Mouse (Mus musculus): ENCODE data around the gene Creb3. TPM values are rescaled to one million over a fixed set of nuclear protein-coding genes. Genes with fewer than 3 reads are reported as not detected.
"Not testable (repeated sequence)": the region's sequence is repeated elsewhere in the genome, so short reads cannot be mapped to it uniquely, and the experiment has no call there.

Creb3 gene
- polyA plus RNA-seq, 1 experiment from 2014 or later = 57.2 TPM

DNA sequence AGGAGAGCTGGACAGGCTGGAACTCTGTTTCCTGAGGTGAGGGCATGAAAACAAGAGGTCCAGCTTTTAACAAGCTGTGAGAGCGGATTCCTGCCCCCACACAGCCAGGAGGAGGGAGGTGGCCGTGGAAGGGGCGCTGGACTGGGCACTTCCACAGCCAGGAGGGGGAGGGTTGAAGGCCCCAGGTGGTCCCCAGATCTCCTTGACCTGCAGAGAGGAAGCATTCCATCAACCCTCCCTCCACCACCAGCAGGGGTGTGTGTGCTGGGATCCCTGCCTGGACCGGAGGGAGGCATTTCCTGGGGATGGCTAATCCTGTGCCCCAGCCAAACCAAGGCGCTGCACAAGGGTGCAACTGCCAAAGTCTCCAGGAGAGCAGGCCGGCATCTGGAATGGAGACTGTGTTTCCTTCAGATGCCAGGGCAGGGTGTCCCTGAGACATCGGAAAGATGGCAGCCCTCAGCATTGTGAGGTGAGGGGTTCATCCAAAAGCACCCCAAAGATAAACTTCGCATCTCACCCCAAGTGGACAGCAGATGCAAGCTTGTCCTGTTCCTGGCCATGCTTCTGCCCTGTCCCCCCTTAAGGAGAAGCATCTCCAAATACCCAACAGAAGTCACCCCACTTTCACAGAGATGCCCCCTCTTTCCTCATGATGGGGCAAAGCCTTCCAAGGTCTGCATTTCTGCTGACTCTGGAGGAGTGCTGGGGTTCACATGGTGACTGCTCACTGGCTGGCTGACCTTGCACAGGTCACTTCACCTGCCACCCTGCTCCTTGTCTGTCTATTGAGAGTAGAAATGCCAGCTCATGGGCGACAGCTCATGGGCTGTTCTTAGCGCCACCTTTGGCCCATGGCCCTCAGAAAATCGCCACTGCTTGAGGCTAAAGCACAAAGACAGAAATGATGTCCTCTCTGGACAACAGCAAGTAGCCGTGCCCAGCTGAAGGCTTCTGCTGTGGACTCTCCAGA lies 22.6 kb downstream of the Creb3 start, which contains the start of gene Msmp:
TSS of gene Msmp (minus strand) at position 51 of the 973 bp plus-strand sequence.
- Histone ChIP-seq H3K27me3 (replicated peaks) (no peaks in the 10 kb centered on the region), H3K4me3 (no peak within 1 kb of the TSS), H3K4me1 (replicated peaks) (peaks cover 33% of the 10 kb centered on the region), H3K27ac (ENCODE audit: poor library complexity, severe bottlenecking) (no peak within 1 kb of the TSS), H3K9ac (no peak within 1 kb of the TSS), H3K9me3 (replicated peaks) (no peaks in the 10 kb centered on the region), H3K4me2 (no peak within 1 kb of the TSS), H3K36me3 (peaks cover 41% of the 10 kb centered on the region)
- WGBS = 55% methylated on average over 12 of the region's 12 CpGs
- ATAC-seq (ENCODE audit: insufficient number of reproducible peaks, low FRiP score) = no peak

DNA sequence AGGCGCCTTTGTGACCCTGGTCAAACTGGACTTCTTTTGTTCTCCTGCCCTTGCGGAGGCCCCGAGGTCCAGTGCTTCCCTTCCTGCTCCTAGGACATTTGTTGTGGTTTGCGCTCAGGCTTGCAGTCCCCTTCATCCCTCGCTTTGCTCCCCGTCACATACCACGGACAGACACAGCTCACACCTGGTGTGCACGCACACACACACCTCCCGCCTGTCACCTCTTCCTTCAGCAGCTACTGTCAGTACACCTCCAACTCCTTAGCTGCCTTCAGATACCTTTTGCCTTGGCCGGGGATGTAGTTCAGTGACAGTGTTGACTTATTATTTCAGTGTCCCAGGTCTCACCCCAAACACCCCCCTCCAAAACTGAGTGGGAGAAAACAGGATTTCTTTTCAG lies 23.6 kb downstream of the Creb3 start:
- no peak overlapping the region for H3K4me2 ChIP-seq
- peaks cover 35% of the 10 kb centered on the region for H3K36me3 ChIP-seq
- WGBS = 48% methylated on average over 10 of the region's 10 CpGs
- no peaks in the 10 kb centered on the region for H3K27me3 ChIP-seq (replicated peaks)
- peaks cover 30% of the 10 kb centered on the region for H3K4me1 ChIP-seq (replicated peaks)
- H3K4me3 ChIP-seq = no peak overlapping the region
- no peaks in the 10 kb centered on the region for H3K9me3 ChIP-seq (replicated peaks)
- no peak overlapping the region for H3K27ac ChIP-seq (ENCODE audit: poor library complexity, severe bottlenecking)
- H3K9ac ChIP-seq = no peak overlapping the region
- no peak for ATAC-seq (ENCODE audit: insufficient number of reproducible peaks, low FRiP score)

DNA sequence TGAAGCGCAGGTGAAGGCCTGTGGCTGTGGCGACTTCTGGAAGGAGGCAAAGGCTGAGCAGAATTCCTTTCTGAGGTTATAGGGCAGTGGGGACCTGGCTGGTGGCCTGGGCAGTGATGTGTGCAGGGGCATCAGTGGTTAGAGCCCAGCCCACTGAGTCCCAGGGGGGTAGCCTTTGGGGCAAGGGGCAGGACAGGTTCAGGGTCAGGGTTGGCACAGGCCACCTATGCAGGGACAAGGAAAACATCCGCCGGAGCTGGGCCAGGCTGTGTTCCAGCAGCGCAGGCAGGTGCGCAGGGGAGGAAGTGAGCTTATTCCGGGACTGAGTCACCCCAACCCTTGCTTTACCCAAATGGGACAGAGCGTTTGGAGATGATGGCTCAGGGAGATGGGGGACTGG lies 24.3 kb downstream of the Creb3 start:
- Histone ChIP-seq H3K9me3 (replicated peaks) (no peaks in the 10 kb centered on the region), H3K4me2 (no peak overlapping the region), H3K4me1 (replicated peaks) (peaks cover 30% of the 10 kb centered on the region), H3K36me3 (peaks cover 27% of the 10 kb centered on the region), H3K27ac (ENCODE audit: poor library complexity, severe bottlenecking) (no peak overlapping the region), H3K9ac (no peak overlapping the region), H3K27me3 (replicated peaks) (no peaks in the 10 kb centered on the region), H3K4me3 (no peak overlapping the region)
- no peak for ATAC-seq (ENCODE audit: insufficient number of reproducible peaks, low FRiP score)
- WGBS = 60% methylated on average over 8 of the region's 8 CpGs

DNA sequence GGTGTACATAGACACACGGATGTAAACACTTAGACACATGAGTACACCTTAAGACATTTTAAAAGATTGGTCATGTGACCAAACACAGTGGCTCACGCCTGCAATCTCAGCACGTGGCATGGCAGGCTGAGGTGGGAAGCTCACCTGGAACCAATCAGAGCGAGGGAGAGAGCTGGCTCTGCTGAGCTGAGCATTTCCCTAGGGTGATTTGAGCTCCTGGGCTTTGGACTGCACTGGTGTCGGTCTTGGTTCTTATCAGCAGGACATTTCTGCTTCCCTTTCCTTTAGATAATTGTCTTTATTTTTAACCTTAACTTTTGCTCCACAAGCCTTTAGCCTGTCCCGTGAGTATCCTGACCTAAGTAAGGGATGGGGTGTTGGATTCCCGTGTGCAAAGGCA lies 25.5 kb downstream of the Creb3 start:
- 24% methylated on average over 7 of the region's 7 CpGs for WGBS
- peak; percentile 31 for ATAC-seq (ENCODE audit: insufficient number of reproducible peaks, low FRiP score)
- no peaks in the 10 kb centered on the region for H3K27me3 ChIP-seq (replicated peaks)
- H3K4me1 ChIP-seq (replicated peaks) = peaks cover 30% of the 10 kb centered on the region
- H3K9ac ChIP-seq = no peak overlapping the region
- H3K9me3 ChIP-seq (replicated peaks) = no peaks in the 10 kb centered on the region
- H3K4me2 ChIP-seq = no peak overlapping the region
- no peak overlapping the region for H3K4me3 ChIP-seq
- no peak overlapping the region for H3K27ac ChIP-seq (ENCODE audit: poor library complexity, severe bottlenecking)
- H3K36me3 ChIP-seq = peaks cover 15% of the 10 kb centered on the region

DNA sequence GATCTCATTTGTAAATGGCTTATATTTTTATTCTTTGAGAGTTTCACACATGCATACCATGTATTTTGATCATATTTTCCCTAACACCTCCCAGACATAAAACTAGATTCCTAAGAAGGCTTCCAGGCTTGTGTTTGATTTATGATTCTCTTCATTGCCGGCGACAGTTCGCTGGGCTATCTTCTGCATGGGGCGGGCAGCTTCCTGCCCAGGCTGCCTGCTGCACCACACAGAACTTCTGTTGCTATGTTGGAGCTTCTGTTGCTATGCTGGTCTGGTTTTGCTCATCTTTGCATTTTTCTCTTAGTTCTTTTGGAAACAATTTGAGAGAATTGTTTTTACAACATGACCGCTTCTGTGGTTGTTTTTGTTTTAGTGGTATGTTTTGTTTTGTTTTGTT lies 29.4 kb downstream of the Creb3 start:
- Histone ChIP-seq H3K9ac (no peak overlapping the region), H3K4me2 (no peak overlapping the region), H3K27me3 (replicated peaks) (no peaks in the 10 kb centered on the region), H3K36me3 (no peaks in the 10 kb centered on the region), H3K27ac (ENCODE audit: poor library complexity, severe bottlenecking) (no peak overlapping the region), H3K4me3 (no peak overlapping the region), H3K4me1 (replicated peaks) (peaks cover 10% of the 10 kb centered on the region; the same call in 1 of the 2 replicates), H3K9me3 (replicated peaks) (no peaks in the 10 kb centered on the region)
- 51% methylated on average over 5 of the region's 5 CpGs for whole genome bisulfite sequencing
- ATAC-seq (ENCODE audit: insufficient number of reproducible peaks, low FRiP score) = no peak

DNA sequence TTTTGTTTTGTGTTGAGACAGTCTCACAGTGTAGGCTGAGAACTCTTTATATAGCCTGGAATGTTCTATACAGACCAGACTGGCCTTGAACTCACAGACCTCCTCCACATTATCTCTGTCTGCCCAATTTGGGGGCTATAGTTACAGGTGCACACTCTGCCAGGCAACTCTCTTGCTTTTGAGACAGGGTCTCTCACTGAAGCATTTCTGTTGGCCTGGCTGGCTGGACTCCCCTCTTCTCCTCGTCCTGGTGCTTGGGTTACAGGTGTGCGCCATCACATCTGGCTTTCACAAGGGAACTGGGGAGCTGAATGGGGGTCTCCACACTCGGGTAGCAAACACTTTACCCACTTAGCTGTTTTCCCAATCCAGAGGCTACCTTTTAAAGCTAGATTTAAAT lies 29.8 kb downstream of the Creb3 start:
- Histone ChIP-seq H3K4me1 (replicated peaks) (peaks cover 10% of the 10 kb centered on the region; the same call in 1 of the 2 replicates), H3K36me3 (no peaks in the 10 kb centered on the region), H3K9ac (no peak overlapping the region), H3K27ac (ENCODE audit: poor library complexity, severe bottlenecking) (no peak overlapping the region), H3K4me3 (no peak overlapping the region), H3K4me2 (no peak overlapping the region), H3K9me3 (replicated peaks) (no peaks in the 10 kb centered on the region), H3K27me3 (replicated peaks) (no peaks in the 10 kb centered on the region)
- WGBS = 69% methylated on average over 3 of the region's 3 CpGs
- no peak for ATAC-seq (ENCODE audit: insufficient number of reproducible peaks, low FRiP score)

DNA sequence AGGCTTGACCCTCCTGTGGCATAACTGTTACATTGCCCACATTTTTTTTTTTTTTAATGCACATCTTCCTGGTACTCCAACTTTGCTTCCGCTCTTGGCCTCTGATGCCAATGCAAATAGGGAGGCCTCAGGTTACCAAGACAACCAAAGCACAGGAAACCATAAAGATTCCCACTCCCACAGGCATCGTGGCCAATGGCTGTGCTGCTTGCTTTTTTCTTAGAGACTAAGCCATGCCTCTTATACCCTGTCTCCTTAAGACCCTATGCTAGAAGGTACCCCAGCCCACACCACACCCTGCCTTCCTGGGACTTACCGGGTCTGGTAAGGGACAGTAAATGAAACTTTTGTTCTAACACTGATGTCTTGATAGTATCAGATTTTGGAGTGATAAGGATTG lies 31.3 kb downstream of the Creb3 start:
- Histone ChIP-seq H3K4me1 (replicated peaks) (peaks cover 2% of the 10 kb centered on the region; the same call in 1 of the 2 replicates), H3K27ac (ENCODE audit: poor library complexity, severe bottlenecking) (no peak overlapping the region), H3K9ac (no peak overlapping the region), H3K9me3 (replicated peaks) (no peaks in the 10 kb centered on the region), H3K27me3 (replicated peaks) (no peaks in the 10 kb centered on the region), H3K36me3 (no peaks in the 10 kb centered on the region), H3K4me2 (no peak overlapping the region), H3K4me3 (no peak overlapping the region)
- WGBS = 59% methylated on average over 3 of the region's 3 CpGs
- ATAC-seq (ENCODE audit: insufficient number of reproducible peaks, low FRiP score) = no peak

DNA sequence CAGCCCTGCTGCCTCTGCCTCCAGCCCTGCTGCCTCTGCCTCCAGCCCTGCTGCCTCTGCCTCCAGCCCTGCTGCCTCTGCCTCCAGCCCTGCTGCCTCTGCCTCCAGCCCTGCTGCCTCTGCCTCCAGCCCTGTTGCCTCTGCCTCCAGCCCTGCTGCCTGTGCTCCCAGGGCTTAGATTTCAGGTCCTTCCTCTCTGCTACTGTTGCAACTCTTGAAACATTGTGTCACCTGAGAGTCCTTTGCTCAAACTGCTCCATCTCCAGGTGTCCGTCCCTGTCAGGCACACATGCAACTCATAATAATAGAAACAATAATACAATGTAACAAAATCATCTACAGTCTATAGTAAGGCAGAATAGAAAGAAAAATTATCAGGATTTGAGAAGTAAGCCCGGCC lies 34.5 kb downstream of the Creb3 start:
- not testable (repeated sequence) for H3K27ac ChIP-seq (ENCODE audit: poor library complexity, severe bottlenecking); H3K4me3 ChIP-seq; H3K4me1 ChIP-seq (replicated peaks); H3K4me2 ChIP-seq; ATAC-seq (ENCODE audit: insufficient number of reproducible peaks, low FRiP score); H3K9me3 ChIP-seq (replicated peaks); H3K27me3 ChIP-seq (replicated peaks); H3K36me3 ChIP-seq; H3K9ac ChIP-seq
- WGBS = 76% methylated on average over 2 of the region's 2 CpGs

DNA sequence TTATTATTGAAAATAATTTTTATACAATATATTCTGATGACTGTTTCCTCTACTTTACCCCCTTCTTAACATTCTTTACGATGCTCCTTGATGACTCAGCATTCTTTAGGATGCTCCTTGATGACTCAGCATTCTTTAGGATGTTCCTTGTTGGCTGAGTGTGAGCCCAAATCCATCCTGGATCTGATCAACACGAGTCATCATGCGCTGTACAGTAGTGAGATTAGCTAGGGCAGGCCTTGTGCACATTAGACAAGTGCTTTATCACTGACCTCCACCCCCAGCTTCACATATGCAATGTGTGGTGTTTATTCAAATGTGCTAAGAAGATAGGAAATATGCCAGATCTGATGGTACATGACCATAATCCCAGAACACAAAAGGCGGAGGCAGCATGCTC lies 36.1 kb downstream of the Creb3 start:
- 76% methylated on average over 4 of the region's 4 CpGs for WGBS

DNA sequence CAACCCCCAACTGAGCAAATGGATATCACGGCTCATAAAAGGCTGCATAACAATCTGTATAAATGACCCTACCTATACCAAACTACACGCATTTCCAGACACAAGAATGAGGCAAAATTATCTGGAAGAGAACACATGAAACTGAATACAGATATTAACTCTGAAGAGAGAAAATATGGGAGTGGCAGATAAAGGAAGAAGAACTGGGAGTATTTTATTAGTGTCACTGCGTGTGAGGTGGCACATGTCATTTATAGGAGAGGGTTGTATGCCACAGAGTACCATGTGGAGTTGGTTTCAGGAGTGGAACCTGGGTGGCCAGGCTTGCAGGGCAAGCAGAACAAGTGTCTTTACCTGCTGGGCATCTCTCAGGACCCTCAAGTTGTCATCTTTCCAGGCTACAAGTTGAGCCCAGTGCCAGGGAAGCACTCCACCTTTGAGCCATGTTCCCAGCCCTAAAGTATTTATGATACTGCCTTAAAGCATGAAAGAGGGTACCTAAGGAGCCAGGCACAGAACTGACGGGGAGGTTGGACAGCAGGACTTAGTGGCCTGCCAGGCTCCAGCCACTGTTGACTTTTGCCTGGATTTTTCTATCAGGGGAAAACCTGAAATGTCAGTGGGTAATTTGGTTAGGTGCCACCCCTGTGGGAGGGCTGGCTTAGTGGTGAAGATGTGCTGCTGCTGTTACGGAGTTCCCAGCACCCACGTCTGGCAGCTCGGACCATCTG lies 36.7 kb downstream of the Creb3 start:
- H3K9ac ChIP-seq = no peak overlapping the region
- H3K27me3 ChIP-seq (replicated peaks) = no peaks in the 10 kb centered on the region
- H3K36me3 ChIP-seq = no peaks in the 10 kb centered on the region
- H3K4me3 ChIP-seq = no peak overlapping the region
- H3K9me3 ChIP-seq (replicated peaks) = no peaks in the 10 kb centered on the region
- H3K4me2 ChIP-seq = no peak overlapping the region
- ATAC-seq (ENCODE audit: insufficient number of reproducible peaks, low FRiP score) = no peak
- H3K27ac ChIP-seq (ENCODE audit: poor library complexity, severe bottlenecking) = no peak overlapping the region
- WGBS = 82% methylated on average over 7 of the region's 7 CpGs
- no peaks in the 10 kb centered on the region for H3K4me1 ChIP-seq (replicated peaks)

More for the DNA sequence above, 36.1 kb downstream of the Creb3 start:
- Histone ChIP-seq H3K9me3 (replicated peaks) (no peaks in the 10 kb centered on the region), H3K4me2 (no peak overlapping the region), H3K36me3 (no peaks in the 10 kb centered on the region), H3K4me1 (replicated peaks) (no peaks in the 10 kb centered on the region), H3K27me3 (replicated peaks) (no peaks in the 10 kb centered on the region), H3K4me3 (no peak overlapping the region), H3K9ac (no peak overlapping the region), H3K27ac (ENCODE audit: poor library complexity, severe bottlenecking) (no peak overlapping the region)
- ATAC-seq (ENCODE audit: insufficient number of reproducible peaks, low FRiP score) = no peak

DNA sequence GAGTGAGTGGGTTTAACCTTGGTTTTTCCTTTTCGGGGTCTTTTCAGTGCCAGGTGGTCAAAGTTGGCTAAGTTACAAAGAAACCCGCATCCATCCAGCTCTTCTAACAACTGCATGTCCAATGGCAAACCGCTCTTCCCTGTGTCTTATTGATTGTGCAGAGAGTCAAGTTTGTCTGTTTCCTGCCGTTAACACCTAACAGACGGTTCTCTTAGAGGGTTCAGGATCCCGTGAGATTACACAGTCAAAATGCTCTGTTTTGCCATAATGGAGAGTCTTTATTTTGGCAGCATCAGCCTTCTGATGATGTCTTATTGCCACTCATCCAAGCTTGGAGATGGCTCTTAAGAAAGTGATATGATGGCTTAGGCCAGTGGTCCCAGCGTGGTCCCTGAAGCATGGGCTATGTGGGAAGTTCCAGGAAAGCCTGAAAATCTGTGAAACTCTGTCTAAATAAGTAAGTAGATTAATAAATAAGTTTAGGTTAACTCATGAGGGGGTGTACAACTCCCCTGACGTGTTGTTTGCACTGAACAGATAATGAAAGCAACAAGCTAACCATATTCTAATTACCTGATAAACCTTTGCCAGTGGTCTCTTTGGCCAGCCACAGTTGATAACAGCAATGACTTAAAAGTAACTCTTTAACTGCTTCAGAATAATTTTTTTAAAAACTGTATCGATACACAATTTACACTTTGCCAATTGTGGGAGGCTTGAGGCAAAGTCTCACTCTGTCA lies 38.2 kb downstream of the Creb3 start:
- no peaks in the 10 kb centered on the region for H3K9me3 ChIP-seq (replicated peaks)
- H3K27ac ChIP-seq (ENCODE audit: poor library complexity, severe bottlenecking) = no peak overlapping the region
- peaks cover 10% of the 10 kb centered on the region for H3K4me1 ChIP-seq (replicated peaks)
- H3K27me3 ChIP-seq (replicated peaks) = no peaks in the 10 kb centered on the region
- no peak overlapping the region for H3K4me2 ChIP-seq
- no peaks in the 10 kb centered on the region for H3K36me3 ChIP-seq
- no peak overlapping the region for H3K9ac ChIP-seq
- H3K4me3 ChIP-seq = no peak overlapping the region
- 71% methylated on average over 9 of the region's 9 CpGs for WGBS
- no peak for ATAC-seq (ENCODE audit: insufficient number of reproducible peaks, low FRiP score)
